Mouse (Mus musculus): Measurements from ENCODE around the gene Cdc20b.

DNA sequence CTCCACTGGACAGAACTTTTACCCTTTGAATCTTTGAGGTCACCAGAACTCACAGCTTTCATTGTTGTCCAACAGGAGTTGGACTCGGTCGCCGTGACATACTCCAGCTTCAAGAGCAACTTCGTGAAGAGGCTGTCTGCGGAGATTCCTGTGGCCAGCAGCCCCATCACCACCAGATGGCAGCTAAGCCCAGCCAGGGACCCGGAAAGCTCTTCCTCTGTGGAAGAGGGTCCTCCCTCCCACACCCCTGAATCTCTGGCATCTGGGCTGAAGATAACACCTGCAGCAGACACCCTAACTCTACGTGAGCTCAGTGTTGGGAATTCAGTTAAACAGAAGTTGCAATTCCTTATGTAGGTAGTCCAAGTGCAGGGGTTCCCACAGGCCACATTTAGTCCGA, 20.9 kb downstream of the Cdc20b start:
- peak; percentile 61 for TF ChIP-seq CTCF (IDR thresholded peaks at IDR 0.05)
- no peak for TF ChIP-seq EP300 (IDR thresholded peaks at IDR 0.05)

All from lung, postnatal 0 days (tissue).